Mouse (Mus musculus) heart, adult 18-20 months (tissue): ENCODE results near the gene Pllp. TPM values are rescaled to one million over a fixed set of nuclear protein-coding genes. Genes with fewer than 3 reads are reported as not detected.

Experiments
- DNase-seq, 2 experiments: peaks; one replicate each; pipeline ENCODE4 v3.0.0; 2021 to 2022; ENCODE audit warnings: mixed read lengths in 1 of 2
- long read RNA-seq, 2 experiments: library from polyadenylated mRNA; stranded (forward); transcript quantifications; one replicate each; pipeline ENCODE4 v2.0.0; 2021
- total RNA-seq, 2 experiments: library from RNA; stranded (reverse); gene quantifications; 2 replicates each; pipeline ENCODE4 v1.2.3; 2021

Pllp gene
- total RNA-seq: under 1 TPM; 0.69 to 0.87 TPM
- long read RNA-seq, experiment 1: 0 reads
- long read RNA-seq, experiment 2: 0 reads

GRCm38 (mm10) chr8:94695994-94696384 lies at the start of gene Pllp:
TSS of gene Pllp (minus strand) at chr8:94696278.
- DNase-seq: no peak

GRCm38 (mm10) chr8:94745476-94746184 lies 49.6 kb upstream of the Pllp start, which contains the start of gene Ccl22:
TSS of gene Ccl22 (plus strand) at chr8:94745590.
- DNase-seq: no peak

GRCm38 (mm10) chr8:94744972-94745371 lies 48.9 kb upstream of the Pllp start:
- DNase-seq: no peak

GRCm38 (mm10) chr8:94744484-94744883 lies 48.4 kb upstream of the Pllp start:
- DNase-seq: no peak

GRCm38 (mm10) chr8:94741726-94742125 lies 45.6 kb upstream of the Pllp start:
- no peak for DNase-seq

GRCm38 (mm10) chr8:94740591-94740990 lies 44.5 kb upstream of the Pllp start:
- no peak for DNase-seq

GRCm38 (mm10) chr8:94739829-94740228 lies 43.8 kb upstream of the Pllp start:
- no peak for DNase-seq

GRCm38 (mm10) chr8:94735426-94736094 lies 39.5 kb upstream of the Pllp start:
- peak; percentile 46 to 61 for DNase-seq

GRCm38 (mm10) chr8:94734735-94735350 lies 38.8 kb upstream of the Pllp start:
- no peak for DNase-seq

GRCm38 (mm10) chr8:94733821-94734465 lies 37.9 kb upstream of the Pllp start:
- DNase-seq: peak in 1 of 2 experiments; percentile 17

GRCm38 (mm10) chr8:94729301-94729700 lies 33.2 kb upstream of the Pllp start:
- no peak for DNase-seq

GRCm38 (mm10) chr8:94725998-94726397 lies 29.9 kb upstream of the Pllp start:
- DNase-seq: no peak

GRCm38 (mm10) chr8:94716841-94717240 lies 20.8 kb upstream of the Pllp start:
- no peak for DNase-seq

GRCm38 (mm10) chr8:94715871-94716270 lies 19.8 kb upstream of the Pllp start:
- peak; percentile 54 to 63 for DNase-seq

- peak in 1 of 2 experiments; percentile 8 for DNase-seq
These were observed 18.5 kb upstream of the Pllp start for GRCm38 (mm10) chr8:94714556-94714955.

GRCm38 (mm10) chr8:94711160-94711718 lies 15.2 kb upstream of the Pllp start:
- peak; percentile 75 to 81 for DNase-seq

- no peak for DNase-seq
These were observed 14.3 kb upstream of the Pllp start for GRCm38 (mm10) chr8:94710336-94710735.

GRCm38 (mm10) chr8:94706732-94707395 lies 10.8 kb upstream of the Pllp start:
- DNase-seq: peak; percentile 69 to 78

- no peak for DNase-seq
These were observed 9.6 kb upstream of the Pllp start for GRCm38 (mm10) chr8:94705581-94706245.

GRCm38 (mm10) chr8:94704669-94704984 lies 8.5 kb upstream of the Pllp start:
- no peak for DNase-seq

- peak; percentile 95 to 99 for DNase-seq
These were observed 8.0 kb upstream of the Pllp start for GRCm38 (mm10) chr8:94703972-94704668.
